Mouse (Mus musculus): ENCODE measurements around the gene Rbmxl1.

DNA sequence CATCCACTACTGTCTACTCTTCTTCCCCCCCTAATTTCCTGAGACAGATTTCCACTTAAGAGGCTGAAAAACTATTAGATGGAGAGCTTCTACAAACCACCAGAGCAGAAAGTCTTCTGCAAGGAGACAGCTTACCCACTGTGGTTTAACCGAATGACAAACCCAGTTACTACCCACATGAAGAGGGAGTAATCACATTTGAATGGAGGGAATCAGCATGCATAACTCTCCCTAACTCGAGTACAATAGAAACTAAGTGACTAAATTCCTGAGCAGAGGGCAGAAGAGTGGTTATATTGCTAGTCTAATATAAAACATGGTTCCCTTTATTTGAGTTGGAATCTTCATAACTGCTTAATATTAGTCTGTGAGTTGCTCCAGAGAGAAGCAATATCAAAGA is 15.7 kb downstream of the Rbmxl1 start:
- TF ChIP-seq POLR2A (IDR thresholded peaks at IDR 0.05; ENCODE audit: insufficient read length, low read depth) (no peak), USF1 (IDR thresholded peaks at IDR 0.05; ENCODE audit: low read depth) (no peak), CEBPB (IDR thresholded peaks at IDR 0.05; ENCODE audit: insufficient read depth, poor library complexity, severe bottlenecking) (no peak), MAX (IDR thresholded peaks at IDR 0.05; ENCODE audit: low read depth) (no peak), POLR2AphosphoS2 (IDR thresholded peaks at IDR 0.05; ENCODE audit: insufficient read length, low read depth) (no peak), TCF12 (IDR thresholded peaks at IDR 0.05; ENCODE audit: insufficient read depth, poor library complexity, severe bottlenecking) (no peak), MYOD1 (IDR thresholded peaks at IDR 0.05; ENCODE audit: control insufficient read depth in 1 of 3, insufficient read length in 2 of 3, low read depth in 2 of 3) (no peak), MYOG (IDR thresholded peaks at IDR 0.05; ENCODE audit: control insufficient read depth in 1 of 3, insufficient read depth in 1 of 3, insufficient read length in 2 of 3, low read depth in 2 of 3) (no peak)

Measured in myocyte (in vitro differentiated cells).